Mouse (Mus musculus) embryonic fibroblast, embryonic 13.5 days (primary cell): Measurements from ENCODE around the gene Chpf.

Source experiments
- CTCF ChIP-seq: IDR thresholded peaks from 2 replicates; pipeline ENCODE4 v1.5.1; 2011; ENCODE audit warnings: mild to moderate bottlenecking, control low read depth, low read length, moderate library complexity, borderline replicate concordance; ENCODE audit not compliant: insufficient read depth
- POLR2A ChIP-seq: IDR thresholded peaks from 2 replicates; pipeline ENCODE4 v1.6.1; 2011; ENCODE audit warnings: low read depth, mild to moderate bottlenecking, control low read depth, low read length, moderate library complexity

DNA sequence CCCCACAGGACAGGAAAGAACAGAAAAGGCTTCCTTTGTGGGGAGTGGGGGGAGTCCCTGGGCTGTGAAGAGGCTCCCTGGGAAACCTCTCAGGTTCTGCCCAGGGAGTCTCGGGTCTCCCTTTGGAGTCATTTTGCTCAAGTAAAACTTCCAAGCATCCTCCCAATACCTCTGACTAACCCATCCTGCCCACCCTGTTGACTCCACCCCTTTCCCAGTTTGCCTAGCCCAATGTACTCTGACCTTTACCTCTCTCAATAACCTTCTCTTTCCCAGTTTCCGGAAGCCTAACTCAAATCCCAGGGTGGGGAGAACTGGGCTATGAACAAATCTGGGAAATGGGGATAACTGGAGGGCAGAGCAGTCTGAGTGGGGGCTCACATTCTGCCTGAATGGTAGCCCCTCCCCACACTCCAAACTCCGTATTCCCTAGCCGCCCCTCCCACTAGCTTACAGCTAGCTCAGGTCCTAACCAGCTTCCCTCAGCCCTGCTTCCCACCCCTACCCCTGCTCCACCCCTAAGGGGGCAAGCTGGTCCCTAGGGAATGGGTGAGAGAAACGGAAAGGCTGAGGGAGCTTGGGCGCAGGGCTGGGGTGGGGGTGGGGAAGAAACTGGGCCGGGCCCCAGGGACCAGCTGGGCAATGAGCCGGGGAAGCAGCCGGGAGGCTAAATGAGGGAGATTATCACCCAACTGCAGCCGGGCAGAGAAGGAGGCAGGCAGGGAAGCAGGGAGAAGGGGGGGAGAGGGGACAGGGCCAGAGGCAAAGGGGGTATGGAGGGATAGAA is 31.6 kb downstream of the Chpf start:
- TF ChIP-seq CTCF (no peak), POLR2A (no peak)
